ENCODE assay signal across 9 mouse cellular contexts in the genomic region with DNA sequence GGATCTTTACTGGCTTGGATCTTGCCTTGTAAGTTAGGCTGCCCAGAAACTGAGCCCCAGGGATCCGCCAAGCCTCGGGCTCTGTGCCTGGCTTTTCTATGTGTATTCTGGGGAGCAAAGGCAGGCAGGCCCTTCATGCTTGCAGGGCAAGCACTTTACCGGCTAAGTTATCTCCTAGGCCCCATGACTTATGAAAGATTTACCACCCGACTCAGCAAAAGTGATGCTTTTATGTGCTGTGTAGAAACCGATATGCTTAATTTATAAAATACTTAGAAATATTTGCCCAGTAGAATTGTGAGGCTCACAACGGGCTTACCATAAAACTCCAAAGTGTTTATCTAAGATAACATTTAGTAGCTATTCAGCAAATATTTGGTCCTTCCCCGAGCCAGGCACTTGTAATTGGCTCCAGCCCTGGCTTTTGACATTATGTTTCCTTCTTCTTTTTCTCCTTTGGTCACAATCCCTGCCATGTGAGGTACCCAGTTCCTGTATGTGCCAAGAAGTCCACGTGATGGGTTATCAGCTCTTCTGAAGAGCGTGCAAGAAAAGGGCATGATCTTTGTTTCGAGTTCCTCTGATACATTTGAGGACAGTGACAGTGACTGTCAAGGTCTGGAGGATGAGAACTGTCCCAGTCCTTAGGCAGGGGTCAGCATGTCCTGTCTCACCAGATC. TPM values are rescaled to one million over a fixed set of nuclear protein-coding genes. Genes with fewer than 3 reads are reported as not detected.
DNase-seq lines count a peak whose midpoint lies in the region; ATAC-seq and TF ChIP-seq lines count a peak whose summit lies in the region.
"Had no signal": no experiment of that assay in that cellular context is flagged by ENCODE, and none has a peak within 500 bp of the region (broad histone marks: within the 10 kb centered on the region; RNA-seq: fewer than 3 reads in every experiment).

No protein-coding gene starts in this region.

- no peak overlapping the region for H3K4me2 ChIP-seq in heart, embryonic 11.5 days
- no peak overlapping the region for H3K4me2 ChIP-seq in intestine, embryonic 16.5 days (ENCODE audit: low read depth, low read length)
- no peak overlapping the region for H3K4me2 ChIP-seq in forebrain, embryonic 12.5 days

- no peaks in the 10 kb centered on the region for H3K27me3 ChIP-seq in heart, embryonic 11.5 days (ENCODE audit: control insufficient read depth, insufficient read depth, low read length)
- no peaks in the 10 kb centered on the region for H3K27me3 ChIP-seq in intestine, embryonic 16.5 days (replicated peaks; ENCODE audit: control insufficient read depth, insufficient read depth, low read length)
- H3K27me3 ChIP-seq in forebrain, embryonic 12.5 days, result no peaks in the 10 kb centered on the region

- H3K36me3 ChIP-seq in heart, embryonic 11.5 days (ENCODE audit: control insufficient read depth, insufficient read depth, low read length), result no peaks in the 10 kb centered on the region
- H3K36me3 ChIP-seq in intestine, embryonic 16.5 days (ENCODE audit: control insufficient read depth, insufficient read depth, low read length), result no peaks in the 10 kb centered on the region
- H3K36me3 ChIP-seq in forebrain, embryonic 12.5 days (replicated peaks), result no peaks in the 10 kb centered on the region

- H3K9me3 ChIP-seq in heart, embryonic 11.5 days (replicated peaks; ENCODE audit: control insufficient read depth, low read length), result no peaks in the 10 kb centered on the region; the same call in 1 of the 2 replicates
- 0 out of 2 replicates have a peak, but pooled peaks cover 5% of the 10 kb centered on the region for H3K9me3 ChIP-seq in intestine, embryonic 16.5 days (ENCODE audit: control insufficient read depth, low read length)
- no peaks in the 10 kb centered on the region for H3K9me3 ChIP-seq in forebrain, embryonic 12.5 days

- TF ChIP-seq CTCF in bone marrow macrophage, adult 2 months (IDR thresholded peaks at IDR 0.05; ENCODE audit: low read depth, low read length), result no peak

- H3K4me1 ChIP-seq in heart, embryonic 11.5 days (ENCODE audit: control insufficient read depth, insufficient read depth, low read length), result 0 out of 2 replicates have a peak, but pooled peaks cover 2% of the 10 kb centered on the region
- peaks cover 67% of the 10 kb centered on the region for H3K4me1 ChIP-seq in bone marrow macrophage, adult 2 months (ENCODE audit: control insufficient read depth, insufficient read depth, low read length)
- peaks cover 6% of the 10 kb centered on the region; the same call in 1 of the 2 replicates for H3K4me1 ChIP-seq in intestine, embryonic 16.5 days (ENCODE audit: control insufficient read depth, insufficient read depth, low read length)
- no peaks in the 10 kb centered on the region for H3K4me1 ChIP-seq in forebrain, embryonic 12.5 days

- ATAC-seq in heart, embryonic 11.5 days (replicated peaks; ENCODE audit: insufficient number of reproducible peaks, low FRiP score, low TSS enrichment), result no peak
- peak; percentile 66 for ATAC-seq in intestine, embryonic 16.5 days
- no peak for ATAC-seq in forebrain, embryonic 12.5 days (ENCODE audit: low FRiP score)

- DNase-seq in heart, adult 9 months (ENCODE audit: low spot score in 2 of 2), result peak; percentile 75 to 77
- DNase-seq in monocyte, adult 2 months (ENCODE audit: low read depth in 1 of 2, low spot score in 2 of 2), result peak; percentile 46 to 52
- DNase-seq in Muller cell, postnatal 12 days (ENCODE audit: inconsistent ontology term), result no peak
- DNase-seq in thymus, postnatal 25 days, result no peak
- DNase-seq: gastrocnemius, postnatal 14 days had no signal

- H3K9ac ChIP-seq in heart, embryonic 11.5 days (ENCODE audit: low read depth, low read length), result no peak overlapping the region
- H3K9ac ChIP-seq in intestine, embryonic 16.5 days (ENCODE audit: low read depth, low read length), result no peak overlapping the region
- H3K9ac ChIP-seq in forebrain, embryonic 12.5 days, result no peak overlapping the region

- no peak overlapping the region for H3K4me3 ChIP-seq in heart, embryonic 11.5 days (ENCODE audit: low read depth, low read length)
- H3K4me3 ChIP-seq in bone marrow macrophage, adult 2 months (ENCODE audit: insufficient read depth, low read length), result no peak overlapping the region
- H3K4me3 ChIP-seq in intestine, embryonic 16.5 days (ENCODE audit: low read length), result no peak overlapping the region
- no peak overlapping the region for H3K4me3 ChIP-seq in forebrain, embryonic 12.5 days (replicated peaks)

- WGBS in heart, embryonic 11.5 days (ENCODE audit: insufficient replicate concordance), result 51% methylated on average over 10 of the region's 10 CpGs
- WGBS in intestine, embryonic 16.5 days, result 39% methylated on average over 10 of the region's 10 CpGs
- WGBS in forebrain, embryonic 12.5 days, result 87% methylated on average over 10 of the region's 10 CpGs

- no peak for TF ChIP-seq POLR2A in bone marrow macrophage, adult 2 months (IDR thresholded peaks at IDR 0.05; ENCODE audit: borderline replicate concordance, low read depth, low read length)

- H3K27ac ChIP-seq in heart, embryonic 11.5 days (ENCODE audit: low read depth, low read length), result no peak overlapping the region
- H3K27ac ChIP-seq in bone marrow macrophage, adult 2 months (ENCODE audit: insufficient read depth, low read depth, low read length), result peak overlapping the region; percentile 99
- H3K27ac ChIP-seq in intestine, embryonic 16.5 days (ENCODE audit: low read length), result peak overlapping the region; percentile 23
- no peak overlapping the region for H3K27ac ChIP-seq in forebrain, embryonic 12.5 days

RNA-seq across cellular contexts. Expression of a gene that starts 3.8 kb away (rescaled TPM):
- 108 and 110 TPM in 2 replicates for polyA plus RNA-seq in heart, embryonic 11.5 days (2014; fragmentation: Nextera tagmentation; extraction: Ambion mirVana)
- polyA plus RNA-seq in bone marrow macrophage, adult 2 months (2012; ENCODE audit: insufficient read depth, insufficient read length, missing spikeins), result 521 and 566 TPM in 2 replicates
- 111 and 142 TPM in 2 replicates for polyA plus RNA-seq in intestine, embryonic 16.5 days (2015; fragmentation: Nextera tagmentation; extraction: Ambion mirVana)
- 126 and 139 TPM in 2 replicates for polyA plus RNA-seq in forebrain, embryonic 12.5 days (2016; fragmentation: Nextera tagmentation; extraction: Ambion mirVana)

RNA-seq across cellular contexts. Expression of a gene that starts 24.6 kb away (rescaled TPM):
- polyA plus RNA-seq in heart, embryonic 11.5 days (2014; fragmentation: Nextera tagmentation; extraction: Ambion mirVana), result 12.1 and 13.2 TPM in 2 replicates
- 50.7 and 55.3 TPM in 2 replicates for polyA plus RNA-seq in bone marrow macrophage, adult 2 months (2012; ENCODE audit: insufficient read depth, insufficient read length, missing spikeins)
- 19.3 and 20.4 TPM in 2 replicates for polyA plus RNA-seq in intestine, embryonic 16.5 days (2015; fragmentation: Nextera tagmentation; extraction: Ambion mirVana)
- polyA plus RNA-seq in forebrain, embryonic 12.5 days (2016; fragmentation: Nextera tagmentation; extraction: Ambion mirVana), result 31.7 and 32.3 TPM in 2 replicates

RNA-seq across cellular contexts. Expression of a gene that starts 58.0 kb away (rescaled TPM):
- polyA plus RNA-seq in heart, embryonic 11.5 days (2014; fragmentation: Nextera tagmentation; extraction: Ambion mirVana), result 0.63 and 0.79 TPM in 2 replicates
- not detected in 2 replicates for polyA plus RNA-seq in bone marrow macrophage, adult 2 months (2012; ENCODE audit: insufficient read depth, insufficient read length, missing spikeins)
- polyA plus RNA-seq in intestine, embryonic 16.5 days (2015; fragmentation: Nextera tagmentation; extraction: Ambion mirVana), result 10.2 and 13.0 TPM in 2 replicates
- polyA plus RNA-seq in forebrain, embryonic 12.5 days (2016; fragmentation: Nextera tagmentation; extraction: Ambion mirVana), result 0.09 and 0.13 TPM in 2 replicates

Comparison
In these comparisons a context has a peak if more than half of its experiments do, and no peak if none do; other contexts are left out.
1. DNase-seq: peak in heart, adult 9 months (2 of 2) and monocyte, adult 2 months (2 of 2); none in Muller cell, postnatal 12 days (single experiment) and thymus, postnatal 25 days (single experiment).
2. H3K27ac ChIP-seq: peak in bone marrow macrophage, adult 2 months (single experiment) and intestine, embryonic 16.5 days (single experiment); none in heart, embryonic 11.5 days (single experiment) and forebrain, embryonic 12.5 days (single experiment).